Mouse (Mus musculus) C2C12 (cell line): ENCODE data around the gene Ivns1abp. TPM values are rescaled to one million over a fixed set of nuclear protein-coding genes. Genes with fewer than 3 reads are reported as not detected.

Experiments used
- H3K27me3 ChIP-seq: one replicate; pipeline ENCODE4 v1.6.1; 2011; ENCODE audit not compliant: control insufficient read depth, insufficient read depth, insufficient read length
- H3K36me3 ChIP-seq: one replicate; pipeline ENCODE4 v1.6.1; 2011; ENCODE audit not compliant: control insufficient read depth, insufficient read depth
- H3K4me3 ChIP-seq: one replicate; pipeline ENCODE4 v1.5.1; 2011; ENCODE audit warnings: mild to moderate bottlenecking, control low read depth; ENCODE audit not compliant: poor library complexity, insufficient read depth, severe bottlenecking
- H3K79me2 ChIP-seq: one replicate; pipeline ENCODE4 v1.6.1; 2011; ENCODE audit not compliant: control insufficient read depth, insufficient read depth
- H3K79me3 ChIP-seq: one replicate; pipeline ENCODE4 v1.6.1; 2011; ENCODE audit warnings: low read depth, control low read depth
- H3ac ChIP-seq: one replicate; pipeline ENCODE3; 2011; ENCODE audit warnings: low read depth; ENCODE audit not compliant: control insufficient read depth, insufficient read length
- CEBPB ChIP-seq: IDR thresholded peaks from one replicate; pipeline ENCODE4 v1.6.1; 2011; ENCODE audit warnings: low read depth, mild to moderate bottlenecking, control low read depth, moderate library complexity
- CTCF ChIP-seq: IDR thresholded peaks from one replicate; pipeline ENCODE4 v1.5.1; 2011; ENCODE audit not compliant: control insufficient read depth, insufficient read depth, insufficient read length
- FOSL1 ChIP-seq: IDR thresholded peaks from one replicate; pipeline ENCODE4 v1.8.0; 2011; ENCODE audit warnings: mild to moderate bottlenecking, low read length; ENCODE audit not compliant: poor library complexity, insufficient read depth, severe bottlenecking
- MAX ChIP-seq: IDR thresholded peaks from one replicate; pipeline ENCODE4 v1.6.1; 2011; ENCODE audit warnings: mild to moderate bottlenecking, control low read depth
- MYOD1 ChIP-seq: IDR thresholded peaks from one replicate; pipeline ENCODE4 v1.6.1; 2011; ENCODE audit warnings: low read depth; ENCODE audit not compliant: control insufficient read depth, insufficient read length
- MYOG ChIP-seq: IDR thresholded peaks from one replicate; pipeline ENCODE4 v1.6.1; 2011; ENCODE audit not compliant: control insufficient read depth, insufficient read length; ENCODE audit errors: extremely low read depth
- USF1 ChIP-seq: IDR thresholded peaks from one replicate; pipeline ENCODE4 v1.6.1; 2011; ENCODE audit warnings: low read depth, mild to moderate bottlenecking, control low read depth, moderate library complexity
- polyA plus RNA-seq: library from polyadenylated mRNA; unstranded; fragments of >200 nt; fragmentation: generic; extraction: Trizol; gene quantifications from one replicate; pipeline ENCODE4 v1.2.1, GENCODE M21; 2012; ENCODE audit warnings: missing spikeins

Gene Ivns1abp
- polyA plus RNA-seq, 1 experiment: 38.6 TPM

DNA sequence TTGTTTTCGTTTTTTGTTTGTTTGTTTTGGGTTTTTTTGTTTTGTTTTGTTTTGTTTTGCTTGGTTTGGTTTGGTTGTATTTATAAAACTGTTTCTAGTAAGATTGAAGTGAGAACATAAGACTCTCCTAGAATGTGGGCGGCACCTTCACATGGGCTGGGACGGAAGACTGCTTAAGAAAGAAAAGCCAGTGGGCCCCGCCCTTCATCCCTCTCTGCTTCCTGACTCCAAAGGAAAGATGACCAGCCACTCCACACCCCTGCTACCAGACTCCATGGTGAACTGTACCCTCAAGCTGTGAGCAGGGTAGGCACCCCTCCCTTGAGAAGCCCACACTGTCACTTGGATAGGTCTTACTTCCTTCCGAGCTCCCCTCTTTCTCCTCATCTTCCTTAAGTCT, 33.8 kb upstream of the Ivns1abp start:
- H3ac ChIP-seq: no peak overlapping the region
- TF ChIP-seq MYOD1: no peak
- no peak for TF ChIP-seq CEBPB
- no peak for TF ChIP-seq MYOG
- TF ChIP-seq MAX: no peak
- no peaks in the 10 kb centered on the region for H3K36me3 ChIP-seq
- H3K79me2 ChIP-seq: no peaks in the 10 kb centered on the region
- H3K79me3 ChIP-seq: no peaks in the 10 kb centered on the region
- H3K4me3 ChIP-seq: no peak overlapping the region
- H3K27me3 ChIP-seq: no peaks in the 10 kb centered on the region

DNA sequence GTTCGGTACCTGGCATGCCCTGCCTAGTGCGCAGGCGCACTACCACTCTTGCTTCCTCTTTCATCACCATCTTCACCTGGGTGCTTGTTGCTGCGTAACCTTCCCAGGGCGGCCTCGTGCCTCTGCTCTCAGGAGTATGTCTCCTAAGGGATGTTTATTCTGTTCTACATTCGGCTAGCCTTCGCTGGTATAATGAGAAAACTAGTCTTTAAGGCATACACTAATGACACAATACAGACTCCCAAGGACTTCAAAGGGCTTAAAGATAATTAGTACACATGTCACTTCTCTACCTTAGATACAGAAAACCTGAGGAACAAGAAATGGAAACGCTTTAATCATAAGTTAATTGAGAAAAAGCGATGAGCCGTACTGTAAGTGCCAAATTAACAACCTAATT, 32.9 kb upstream of the Ivns1abp start:
- no peaks in the 10 kb centered on the region for H3K36me3 ChIP-seq
- no peaks in the 10 kb centered on the region for H3K27me3 ChIP-seq
- TF ChIP-seq FOSL1: no peak
- TF ChIP-seq CEBPB: no peak
- TF ChIP-seq MYOD1: no peak
- TF ChIP-seq MYOG: no peak
- no peak for TF ChIP-seq USF1
- no peak for TF ChIP-seq CTCF
- TF ChIP-seq MAX: no peak
- H3K79me2 ChIP-seq: no peaks in the 10 kb centered on the region
- H3K4me3 ChIP-seq: no peak overlapping the region
- H3ac ChIP-seq: no peak overlapping the region
- no peaks in the 10 kb centered on the region for H3K79me3 ChIP-seq

DNA sequence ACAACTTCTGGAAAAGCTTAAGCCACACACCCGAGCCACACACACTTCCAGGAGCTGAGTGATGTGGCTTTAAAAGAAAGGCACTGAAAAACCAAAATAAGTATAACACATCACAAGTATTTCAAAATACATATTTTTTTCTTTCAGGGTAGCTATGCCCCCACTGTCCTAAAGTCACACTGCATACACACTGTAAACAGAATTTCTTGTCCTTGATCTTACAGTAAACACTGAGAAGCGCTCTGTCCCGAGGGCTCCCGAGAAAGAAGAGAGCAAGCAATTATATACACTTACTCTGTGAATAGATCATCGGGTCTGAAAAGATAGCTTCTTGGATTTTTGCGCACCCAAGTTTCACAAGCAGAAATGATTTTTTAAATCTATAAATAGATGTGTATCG, 25.0 kb upstream of the Ivns1abp start:
- H3K36me3 ChIP-seq: no peaks in the 10 kb centered on the region
- H3K27me3 ChIP-seq: no peaks in the 10 kb centered on the region
- H3K4me3 ChIP-seq: no peak overlapping the region
- no peaks in the 10 kb centered on the region for H3K79me2 ChIP-seq
- H3K79me3 ChIP-seq: no peaks in the 10 kb centered on the region
- H3ac ChIP-seq: no peak overlapping the region
- TF ChIP-seq MYOD1 (no peak), FOSL1 (no peak), MAX (no peak), CTCF (no peak), USF1 (no peak), MYOG (no peak), CEBPB (no peak)

DNA sequence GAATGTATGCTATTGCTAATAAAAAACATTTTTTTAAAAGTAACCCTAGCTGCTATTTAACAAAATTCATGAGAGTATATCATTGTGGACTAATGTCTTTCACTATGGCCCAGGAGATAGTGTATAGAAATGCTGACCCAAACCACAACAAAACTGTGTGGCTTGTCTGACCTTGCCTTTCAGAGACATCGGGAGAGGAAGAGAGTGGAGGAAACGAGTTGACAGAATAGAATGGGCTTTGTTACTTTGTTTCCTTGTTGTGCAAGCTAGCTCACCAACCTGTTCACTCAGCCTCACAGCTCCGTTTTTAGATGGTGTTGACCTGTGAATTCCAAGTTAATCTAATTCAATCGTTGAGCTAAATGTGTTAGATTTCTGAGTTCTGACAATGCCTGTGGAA, 23.9 kb upstream of the Ivns1abp start:
- Histone ChIP-seq H3K79me2 (no peaks in the 10 kb centered on the region), H3K27me3 (no peaks in the 10 kb centered on the region), H3ac (no peak overlapping the region), H3K36me3 (no peaks in the 10 kb centered on the region), H3K79me3 (no peaks in the 10 kb centered on the region), H3K4me3 (no peak overlapping the region)
- TF ChIP-seq MYOD1: no peak
- TF ChIP-seq USF1: no peak
- TF ChIP-seq MYOG: no peak
- TF ChIP-seq CTCF: no peak
- TF ChIP-seq CEBPB: no peak
- no peak for TF ChIP-seq FOSL1

DNA sequence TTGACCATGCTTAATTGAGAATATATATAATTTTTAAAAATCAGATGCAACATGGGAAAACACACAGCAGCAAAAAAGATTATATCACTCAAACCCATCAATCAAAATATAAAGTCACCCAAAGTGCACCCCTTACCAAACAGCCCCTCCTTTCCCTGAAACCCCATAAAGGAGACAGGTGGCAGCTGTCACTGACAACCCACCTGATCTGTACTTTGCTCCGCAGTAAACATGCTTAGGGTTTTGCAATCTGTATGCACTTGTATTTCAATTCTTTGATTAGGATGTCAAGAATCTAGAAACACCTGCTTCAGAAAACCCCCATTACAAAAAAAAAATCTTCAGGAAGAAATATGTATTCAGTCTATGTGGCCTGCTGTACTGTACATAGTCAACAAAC, 18.9 kb upstream of the Ivns1abp start:
- H3K4me3 ChIP-seq: no peak overlapping the region
- H3K36me3 ChIP-seq: no peaks in the 10 kb centered on the region
- no peak overlapping the region for H3ac ChIP-seq
- H3K79me2 ChIP-seq: no peaks in the 10 kb centered on the region
- H3K27me3 ChIP-seq: no peaks in the 10 kb centered on the region
- TF ChIP-seq CEBPB (no peak), MAX (no peak), USF1 (no peak), MYOD1 (no peak), CTCF (no peak), FOSL1 (no peak), MYOG (no peak)
- no peaks in the 10 kb centered on the region for H3K79me3 ChIP-seq

DNA sequence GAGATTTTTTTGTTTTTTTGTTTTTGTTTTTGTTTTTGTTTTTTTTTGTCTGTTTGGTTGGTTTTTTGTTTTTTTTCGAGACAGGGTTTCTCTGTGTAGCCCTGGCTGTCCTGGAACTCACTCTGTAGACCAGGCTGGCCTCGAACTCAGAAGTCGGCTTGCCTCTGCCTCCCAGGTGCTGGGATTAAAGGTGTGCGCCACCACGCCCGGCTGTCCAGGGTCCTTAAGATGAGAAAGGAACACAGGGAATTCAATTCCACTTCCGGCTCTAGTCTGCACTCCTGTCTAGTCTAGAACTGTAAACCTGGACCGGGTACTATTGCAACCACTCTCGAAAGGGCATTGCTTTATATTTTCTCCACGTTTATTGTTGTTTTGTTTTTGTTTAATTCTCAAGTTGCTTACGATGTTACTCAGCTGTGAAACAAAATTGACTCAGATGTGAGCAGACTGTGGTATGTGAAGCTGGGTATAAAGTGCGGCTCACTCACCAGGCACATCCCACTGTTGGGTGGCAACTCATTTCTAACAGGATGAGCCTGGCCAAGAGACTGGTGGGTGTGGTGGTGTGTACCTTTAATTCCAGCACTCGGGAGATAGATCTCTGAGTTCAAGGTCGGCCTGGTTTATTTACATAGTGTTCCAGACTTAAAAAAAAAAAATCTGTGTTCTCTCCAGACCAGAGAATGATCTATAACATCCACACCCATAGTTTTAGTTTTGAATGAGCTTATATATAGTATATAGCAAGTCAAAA, 15.8 kb upstream of the Ivns1abp start:
- TF ChIP-seq MYOD1 (no peak), CEBPB (no peak), CTCF (no peak), MAX (no peak), USF1 (no peak), MYOG (no peak), FOSL1 (no peak)
- no peaks in the 10 kb centered on the region for H3K79me2 ChIP-seq
- H3ac ChIP-seq: no peak overlapping the region
- no peak overlapping the region for H3K4me3 ChIP-seq
- no peaks in the 10 kb centered on the region for H3K27me3 ChIP-seq
- H3K36me3 ChIP-seq: no peaks in the 10 kb centered on the region
- H3K79me3 ChIP-seq: no peaks in the 10 kb centered on the region
